Mouse (Mus musculus) kidney, embryonic 16.5 days (tissue): Measurements from ENCODE around the gene Fscn2. TPM values are rescaled to one million over a fixed set of nuclear protein-coding genes. Genes with fewer than 3 reads are reported as not detected.
A peak's percentile ranks its signal among the peaks of the same experiment; 100 is the strongest.

Experiments used
- ATAC-seq: fragments of 200-750 bp; cut with Nextera tagmentation; 2 replicates; pipeline ENCODE4 v1.8.0; 2017; ENCODE audit warnings: moderate TSS enrichment; ENCODE audit not compliant: low FRiP score, low TSS enrichment
- H3K27ac ChIP-seq: fragments of 300-500 bp; sonication (generic); 2 replicates; pipeline ENCODE4 v1.5.1; 2014; ENCODE audit warnings: low read length
- H3K27me3 ChIP-seq: fragments of 300-500 bp; sonication (generic); 2 replicates; pipeline ENCODE4 v1.6.1; 2014; ENCODE audit warnings: low read length, control low read depth, mixed read lengths; ENCODE audit not compliant: insufficient read depth
- H3K36me3 ChIP-seq: fragments of 300-500 bp; sonication (generic); 2 replicates; pipeline ENCODE4 v1.6.1; 2014; ENCODE audit warnings: low read length, control low read depth, mixed read lengths; ENCODE audit not compliant: insufficient read depth
- H3K4me1 ChIP-seq: fragments of 300-500 bp; sonication (generic); 2 replicates; pipeline ENCODE4 v1.6.1; 2014; ENCODE audit warnings: low read length, control low read depth, mixed read lengths; ENCODE audit not compliant: insufficient read depth
- H3K4me2 ChIP-seq: fragments of 300-500 bp; sonication (generic); replicated peaks from 2 replicates; pipeline ENCODE4 v1.6.1; 2014; ENCODE audit warnings: low read depth, low read length
- H3K4me3 ChIP-seq: fragments of 300-500 bp; sonication (generic); 2 replicates; pipeline ENCODE4 v1.5.1; 2014; ENCODE audit warnings: mild to moderate bottlenecking, low read length
- H3K9ac ChIP-seq: fragments of 300-500 bp; sonication (generic); replicated peaks from 2 replicates; pipeline ENCODE4 v1.6.1; 2014; ENCODE audit warnings: low read length
- H3K9me3 ChIP-seq: fragments of 300-500 bp; sonication (generic); 2 replicates; pipeline ENCODE4 v1.6.1; 2016; ENCODE audit warnings: low read length, control low read depth
- WGBS: fragments of 180-500 bp; shearing (Covaris S2); extraction: QIAGEN DNeasy Blood & Tissue Kit; methylation state at CpG from one replicate; pipeline ENCODE4 v1.1.7; 2014; 5-methylcytosine and 5-hydroxymethylcytosine counted together
- polyA plus RNA-seq: library from polyadenylated mRNA; unstranded; fragments of >200 nt; fragmentation: Nextera tagmentation; extraction: Ambion mirVana; gene quantifications from 2 replicates; pipeline ENCODE4 v1.2.1, GENCODE M21; 2015

Fscn2 gene
- polyA plus RNA-seq, 1 experiment from 2014 or later, result 0.82 TPM

DNA sequence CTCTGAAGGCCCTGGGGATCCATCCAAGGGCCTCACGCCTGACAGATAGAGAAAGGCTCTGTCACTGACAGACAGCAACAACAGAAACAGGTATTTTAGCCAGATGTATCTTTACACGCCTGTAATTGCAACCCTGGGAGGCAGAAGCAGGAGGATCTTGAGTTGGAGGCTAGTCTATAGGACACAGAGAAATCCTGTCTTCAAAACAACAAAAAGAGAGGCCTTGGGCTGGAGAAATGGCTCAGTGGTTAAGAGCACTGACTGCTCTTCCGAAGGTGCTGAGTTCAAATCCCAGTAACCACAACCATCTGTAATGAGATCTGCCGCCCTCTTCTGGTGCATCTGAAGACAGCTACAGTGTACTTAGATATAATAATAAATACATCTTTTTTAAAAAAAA, 4.4 kb upstream of the Fscn2 start:
- peaks cover 67% of the 10 kb centered on the region for H3K4me1 ChIP-seq
- H3K27me3 ChIP-seq, result no peaks in the 10 kb centered on the region
- H3K36me3 ChIP-seq, result no peaks in the 10 kb centered on the region
- WGBS, result 94% methylated on average over 4 of the region's 4 CpGs
- no peak overlapping the region for H3K27ac ChIP-seq
- H3K9me3 ChIP-seq, result no peaks in the 10 kb centered on the region
- no peak for ATAC-seq
- H3K9ac ChIP-seq, result no peak overlapping the region
- H3K4me2 ChIP-seq, result no peak overlapping the region
- no peak overlapping the region for H3K4me3 ChIP-seq

DNA sequence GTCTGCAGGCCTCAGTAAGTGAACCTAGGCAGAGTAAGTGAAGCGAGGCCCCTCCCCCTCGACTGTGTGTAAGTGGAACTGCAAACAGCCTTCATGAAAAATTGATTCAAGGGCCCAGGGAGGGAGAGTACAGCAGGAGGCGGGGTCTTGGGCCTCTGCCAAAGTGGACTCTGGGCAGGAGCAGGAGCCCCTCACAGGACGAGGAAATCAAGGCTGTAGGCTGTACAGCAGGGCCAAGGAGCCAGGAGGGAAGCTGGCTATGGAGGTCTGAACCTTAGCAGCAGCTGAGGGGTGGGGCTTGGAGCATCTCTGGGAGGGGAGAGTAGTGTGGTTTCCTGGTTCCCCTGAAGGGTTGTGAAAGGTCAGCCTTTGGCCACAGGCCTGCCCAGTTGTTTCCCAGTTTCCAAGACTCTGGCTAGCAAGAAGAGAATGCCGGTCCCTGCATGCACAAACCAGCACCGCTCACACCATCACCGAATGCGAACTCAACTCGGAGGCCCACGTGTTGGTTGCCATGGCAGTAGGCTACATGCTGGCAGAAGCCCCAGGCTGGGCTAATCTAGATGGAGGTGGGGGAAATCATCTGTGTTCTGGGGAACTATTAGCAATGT, 3.4 kb upstream of the Fscn2 start:
- Histone ChIP-seq H3K9ac (peak overlapping the region; percentile 40; the same call in 1 of the 2 replicates), H3K27me3 (no peaks in the 10 kb centered on the region), H3K36me3 (no peaks in the 10 kb centered on the region), H3K27ac (peak overlapping the region; percentile 92), H3K4me1 (peaks cover 65% of the 10 kb centered on the region), H3K4me2 (peak overlapping the region; percentile 19), H3K4me3 (no peak overlapping the region), H3K9me3 (no peaks in the 10 kb centered on the region)
- 12% methylated on average over 10 of the region's 10 CpGs for WGBS
- ATAC-seq, result peak; percentile 77

DNA sequence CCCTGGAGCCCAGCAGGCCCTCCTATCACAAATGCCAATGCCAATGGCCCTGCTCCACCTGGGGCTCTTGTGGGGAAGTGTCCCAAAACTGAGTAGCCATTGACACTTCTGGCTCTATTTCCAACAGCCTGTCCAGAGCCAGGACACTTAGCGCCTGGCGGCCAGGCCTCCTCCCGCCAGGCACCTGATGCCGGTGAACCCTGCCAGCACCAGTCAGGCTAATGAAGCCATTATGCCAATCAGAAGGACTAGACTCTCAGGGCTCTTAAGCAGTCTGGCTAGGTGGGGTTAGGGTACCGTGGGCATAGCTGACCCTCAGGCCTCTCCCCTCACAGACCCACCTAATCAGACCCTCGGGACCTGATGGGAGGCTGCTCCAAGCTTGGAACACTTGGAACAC, 1.9 kb upstream of the Fscn2 start:
- H3K27ac ChIP-seq, result no peak overlapping the region

DNA sequence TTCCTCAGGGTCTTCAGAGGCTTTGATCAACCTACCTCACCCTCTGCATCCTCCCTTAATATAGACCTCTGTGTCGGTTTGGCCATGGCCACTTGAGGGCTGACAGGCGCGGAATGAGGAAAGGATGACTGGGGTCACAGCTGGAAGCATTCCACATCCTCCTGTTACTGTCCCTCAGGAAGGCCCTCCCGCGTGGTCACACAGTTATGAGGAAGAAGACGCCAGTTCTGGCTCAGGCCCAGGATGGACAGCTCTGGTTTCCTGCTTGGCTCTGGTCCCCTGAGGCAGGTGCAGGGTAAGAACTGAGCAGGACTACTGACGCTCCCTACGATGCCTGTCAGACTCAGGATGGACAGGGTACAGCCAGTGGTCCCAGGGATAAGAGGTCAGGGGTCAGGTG, 1.3 kb upstream of the Fscn2 start:
- WGBS, result 18% methylated on average over 8 of the region's 8 CpGs
- no peak overlapping the region for H3K4me3 ChIP-seq
- H3K36me3 ChIP-seq, result no peaks in the 10 kb centered on the region
- peaks cover 48% of the 10 kb centered on the region for H3K4me1 ChIP-seq
- 0 out of 2 replicates have a peak overlapping the region, but pooled peaks have one; percentile 9 for H3K9ac ChIP-seq
- no peak overlapping the region for H3K27ac ChIP-seq
- no peak overlapping the region for H3K4me2 ChIP-seq
- no peaks in the 10 kb centered on the region for H3K27me3 ChIP-seq
- no peak for ATAC-seq
- no peaks in the 10 kb centered on the region for H3K9me3 ChIP-seq

More for the DNA sequence above, 1.9 kb upstream of the Fscn2 start:
- Histone ChIP-seq H3K9me3 (no peaks in the 10 kb centered on the region), H3K4me1 (peaks cover 53% of the 10 kb centered on the region), H3K4me3 (no peak overlapping the region), H3K9ac (no peak overlapping the region), H3K36me3 (no peaks in the 10 kb centered on the region), H3K4me2 (no peak overlapping the region), H3K27me3 (no peaks in the 10 kb centered on the region)
- WGBS, result 80% methylated on average over 6 of the region's 6 CpGs
- ATAC-seq, result no peak

DNA sequence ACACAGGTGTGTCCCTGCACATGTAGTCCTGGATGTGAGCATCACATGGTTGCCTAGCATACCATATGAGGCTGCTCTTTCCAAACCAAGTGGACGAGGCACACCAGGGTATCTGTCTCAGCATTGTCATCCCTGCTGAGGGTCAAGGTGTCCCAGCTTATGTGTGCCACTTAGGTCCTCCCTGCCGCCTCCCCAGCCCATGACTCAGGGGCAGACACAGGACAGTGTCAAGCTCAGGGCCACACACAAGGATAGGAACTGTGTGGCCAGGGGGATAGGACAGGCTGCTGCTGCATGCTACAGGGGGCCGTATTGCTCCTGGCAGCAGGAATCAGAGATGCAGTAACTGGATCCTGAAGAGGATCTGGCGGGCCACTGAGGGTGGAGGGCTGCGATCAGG, 579 bp upstream of the Fscn2 start:
- Histone ChIP-seq H3K27ac (peak overlapping the region; percentile 9; the same call in 1 of the 2 replicates), H3K9me3 (no peaks in the 10 kb centered on the region), H3K4me1 (peaks cover 44% of the 10 kb centered on the region), H3K4me3 (no peak overlapping the region), H3K4me2 (no peak overlapping the region), H3K27me3 (no peaks in the 10 kb centered on the region), H3K9ac (no peak overlapping the region), H3K36me3 (no peaks in the 10 kb centered on the region)
- 57% methylated on average over 5 of the region's 5 CpGs for WGBS
- ATAC-seq, result no peak

DNA sequence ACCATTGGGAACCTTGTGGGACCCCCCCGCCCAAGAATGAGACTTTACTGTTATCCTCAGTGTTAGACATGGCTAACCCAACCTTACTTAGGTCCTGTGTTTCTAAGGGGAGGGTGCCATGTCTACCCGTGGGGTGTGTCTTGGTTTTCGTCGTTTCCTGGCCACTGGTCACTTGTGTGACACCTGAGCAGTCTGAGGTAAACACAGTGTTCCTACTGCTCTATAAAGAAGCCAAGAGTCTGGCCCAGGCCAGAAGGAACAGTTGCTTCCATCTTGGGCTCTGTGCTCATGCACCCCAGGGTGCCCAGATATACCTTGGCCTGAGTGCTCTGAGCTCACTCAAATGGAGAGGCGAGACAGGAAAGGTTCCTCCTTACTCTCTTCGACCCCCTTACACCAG, 1.6 kb downstream of the Fscn2 start:
- no peaks in the 10 kb centered on the region for H3K27me3 ChIP-seq
- peaks cover 36% of the 10 kb centered on the region for H3K4me1 ChIP-seq
- H3K27ac ChIP-seq, result no peak overlapping the region
- H3K9me3 ChIP-seq, result no peaks in the 10 kb centered on the region
- 79% methylated on average over 6 of the region's 6 CpGs for WGBS
- no peak overlapping the region for H3K4me2 ChIP-seq
- H3K36me3 ChIP-seq, result no peaks in the 10 kb centered on the region
- no peak overlapping the region for H3K9ac ChIP-seq
- no peak overlapping the region for H3K4me3 ChIP-seq
- no peak for ATAC-seq

DNA sequence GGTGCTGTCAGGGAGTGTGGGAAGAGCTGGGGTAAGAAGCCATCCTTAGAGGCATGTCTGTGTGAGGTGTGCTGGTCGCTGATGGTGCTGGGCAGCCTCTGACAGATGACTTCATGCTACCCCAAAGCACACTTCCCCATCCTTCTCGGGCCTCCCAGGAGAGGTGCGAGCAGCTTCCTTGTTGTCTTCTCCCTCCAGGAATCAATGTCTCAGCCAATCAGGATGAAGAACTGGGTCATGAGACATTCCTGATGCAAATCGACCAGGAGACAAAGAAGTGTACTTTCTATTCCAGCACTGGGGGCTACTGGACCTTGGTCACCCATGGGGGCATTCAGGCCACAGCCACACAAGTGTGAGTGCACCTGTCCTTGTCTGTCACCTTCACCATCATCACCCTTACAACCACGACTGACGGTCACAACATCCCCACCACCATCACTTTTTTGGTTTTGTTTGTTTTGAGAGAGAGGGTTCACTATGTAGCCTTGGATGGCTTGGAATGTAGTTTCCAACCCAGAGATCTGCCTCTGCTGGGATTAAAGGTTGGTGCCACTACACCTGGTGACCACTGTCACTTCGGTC, 5.2 kb downstream of the Fscn2 start:
- Histone ChIP-seq H3K27ac (no peak overlapping the region), H3K27me3 (no peaks in the 10 kb centered on the region), H3K9ac (no peak overlapping the region), H3K4me3 (no peak overlapping the region), H3K36me3 (peaks cover 4% of the 10 kb centered on the region; the same call in 1 of the 2 replicates), H3K9me3 (no peaks in the 10 kb centered on the region), H3K4me2 (no peak overlapping the region), H3K4me1 (peaks cover 4% of the 10 kb centered on the region)
- 40% methylated on average over 7 of the region's 7 CpGs for WGBS
- ATAC-seq, result no peak

DNA sequence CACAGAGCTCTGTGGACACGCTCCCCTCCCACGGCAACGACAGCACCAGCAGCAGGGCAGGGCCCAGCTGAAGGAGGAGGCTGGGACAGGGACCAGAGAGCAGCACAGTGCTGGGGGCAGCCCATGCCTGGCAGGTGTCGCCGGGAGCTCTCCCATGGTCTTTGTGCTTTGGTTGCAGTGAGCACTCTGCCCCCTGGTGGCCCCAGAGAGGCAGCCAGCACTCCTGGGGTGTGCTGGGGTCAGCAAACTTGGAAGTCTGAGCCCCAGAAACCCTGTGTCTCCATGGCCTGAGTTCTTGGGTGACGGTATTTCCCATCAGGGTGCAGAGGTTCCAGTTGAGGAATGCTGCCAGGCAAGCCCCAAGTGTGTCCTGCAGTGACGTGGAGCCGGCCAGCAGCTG, 8.3 kb downstream of the Fscn2 start:
- Histone ChIP-seq H3K36me3 (peaks cover 33% of the 10 kb centered on the region), H3K4me1 (no peaks in the 10 kb centered on the region), H3K4me2 (no peak overlapping the region), H3K9me3 (no peaks in the 10 kb centered on the region), H3K9ac (no peak overlapping the region), H3K4me3 (no peak overlapping the region), H3K27me3 (no peaks in the 10 kb centered on the region), H3K27ac (no peak overlapping the region)
- peak; percentile 71 for ATAC-seq
- WGBS, result 31% methylated on average over 8 of the region's 8 CpGs

DNA sequence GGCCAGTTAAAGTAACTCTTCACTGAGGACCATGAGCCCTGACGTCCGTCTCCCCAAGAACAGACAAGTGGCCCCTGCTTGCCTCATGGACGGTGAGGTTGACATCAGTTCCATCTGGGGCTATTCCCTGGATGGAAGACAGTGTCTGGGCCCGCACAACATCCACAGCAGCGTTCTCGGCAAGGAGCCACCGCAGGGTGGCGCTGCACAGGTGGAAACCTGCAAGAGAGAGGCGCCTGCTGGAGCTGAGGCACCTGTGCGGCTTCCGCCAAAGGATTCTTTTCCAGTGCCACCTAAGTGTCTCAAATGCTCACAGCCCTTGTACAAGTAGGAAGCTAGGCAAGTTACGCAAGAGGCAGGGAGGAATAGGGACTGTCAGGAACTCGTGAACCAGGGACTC, 11.7 kb downstream of the Fscn2 start:
- no peak overlapping the region for H3K27ac ChIP-seq
- H3K4me1 ChIP-seq, result peaks cover 10% of the 10 kb centered on the region
- no peak for ATAC-seq
- WGBS, result 73% methylated on average over 13 of the region's 13 CpGs
- peaks cover 55% of the 10 kb centered on the region for H3K36me3 ChIP-seq
- no peak overlapping the region for H3K4me2 ChIP-seq
- no peak overlapping the region for H3K4me3 ChIP-seq
- no peaks in the 10 kb centered on the region for H3K9me3 ChIP-seq
- no peak overlapping the region for H3K9ac ChIP-seq
- no peaks in the 10 kb centered on the region for H3K27me3 ChIP-seq

DNA sequence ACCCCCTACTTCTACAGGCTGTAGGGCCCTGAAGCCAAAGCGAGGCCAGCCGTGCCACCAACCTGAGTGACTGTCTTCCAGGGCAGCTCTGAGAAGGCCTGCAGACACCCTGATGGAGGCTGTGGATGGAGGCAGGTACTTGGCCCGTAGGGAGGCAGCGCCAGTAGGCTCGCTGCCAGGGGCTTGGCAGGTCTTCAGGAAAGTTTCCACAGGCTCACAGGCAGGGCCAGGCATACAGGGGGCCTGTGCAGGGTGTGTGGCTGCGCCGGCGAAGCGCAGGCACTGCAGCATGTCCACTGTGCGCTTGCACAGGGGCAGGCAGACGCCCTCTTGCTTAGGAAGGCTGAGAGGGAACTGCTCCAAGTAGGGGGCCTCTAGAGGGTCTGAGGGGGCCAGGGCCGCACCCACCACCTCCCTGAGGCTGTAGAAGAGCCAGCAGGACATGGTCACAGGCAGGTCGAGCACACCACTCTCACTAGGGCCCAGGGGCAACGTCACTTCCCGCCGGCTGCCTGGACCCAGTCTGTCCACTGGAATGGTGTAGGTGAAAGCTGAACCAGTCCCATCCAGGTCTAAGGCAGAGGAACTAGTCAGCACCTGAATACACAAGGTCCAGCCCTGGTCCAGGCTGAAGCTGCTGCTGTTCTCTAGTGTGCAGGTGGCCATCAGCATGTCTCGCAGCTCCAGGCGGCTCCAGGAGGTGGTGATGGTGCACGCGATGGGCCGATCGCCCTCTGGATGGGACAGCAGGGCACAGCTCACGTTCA, 12.7 kb downstream of the Fscn2 start:
- H3K4me2 ChIP-seq, result no peak overlapping the region
- WGBS, result 91% methylated on average over 23 of the region's 23 CpGs
- H3K36me3 ChIP-seq, result peaks cover 53% of the 10 kb centered on the region
- no peak overlapping the region for H3K27ac ChIP-seq
- H3K9me3 ChIP-seq, result no peaks in the 10 kb centered on the region
- H3K27me3 ChIP-seq, result no peaks in the 10 kb centered on the region
- H3K4me1 ChIP-seq, result peaks cover 13% of the 10 kb centered on the region
- no peak overlapping the region for H3K4me3 ChIP-seq
- ATAC-seq, result no peak
- peak overlapping the region; percentile 33; the same call in 1 of the 2 replicates for H3K9ac ChIP-seq
